Mouse (Mus musculus) limb, embryonic 12.5 days (tissue): Measurements from ENCODE around the gene Ncbp2. TPM values are rescaled to one million over a fixed set of nuclear protein-coding genes. Genes with fewer than 3 reads are reported as not detected.
A peak's percentile ranks its signal among the peaks of the same experiment; 100 is the strongest.

Source experiments
- ATAC-seq: fragments of 200-750 bp; cut with Nextera tagmentation; 2 replicates; pipeline ENCODE4 v1.8.0; 2017; ENCODE audit warnings: low read depth, moderate TSS enrichment; ENCODE audit not compliant: insufficient number of reproducible peaks, insufficient read depth, low FRiP score, low TSS enrichment
- H3K27ac ChIP-seq: fragments of 300-500 bp; sonication (generic); 2 replicates; pipeline ENCODE4 v1.5.1; 2016; ENCODE audit warnings: mild to moderate bottlenecking, moderate library complexity
- H3K27me3 ChIP-seq: fragments of 300-500 bp; sonication (generic); 2 replicates; pipeline ENCODE4 v1.6.1; 2016; ENCODE audit warnings: mild to moderate bottlenecking, moderate library complexity
- H3K36me3 ChIP-seq: fragments of 300-500 bp; sonication (generic); 2 replicates; pipeline ENCODE4 v1.6.1; 2016; ENCODE audit warnings: mild to moderate bottlenecking, moderate library complexity
- H3K4me1 ChIP-seq: fragments of 300-500 bp; sonication (generic); replicated peaks from 2 replicates; pipeline ENCODE4 v1.6.1; 2016
- H3K4me2 ChIP-seq: fragments of 300-500 bp; sonication (generic); 2 replicates; pipeline ENCODE4 v1.6.1; 2016; ENCODE audit warnings: mild to moderate bottlenecking, moderate library complexity
- H3K4me3 ChIP-seq: fragments of 300-500 bp; sonication (generic); replicated peaks from 2 replicates; pipeline ENCODE4 v1.5.1; 2016; ENCODE audit warnings: mild to moderate bottlenecking
- H3K9ac ChIP-seq: fragments of 300-500 bp; sonication (generic); replicated peaks from 2 replicates; pipeline ENCODE4 v1.6.1; 2016; ENCODE audit warnings: mild to moderate bottlenecking, moderate library complexity
- H3K9me3 ChIP-seq: fragments of 300-500 bp; sonication (generic); 2 replicates; pipeline ENCODE4 v1.6.1; 2016; ENCODE audit warnings: mild to moderate bottlenecking, moderate library complexity
- WGBS: fragments of 180-500 bp; shearing (Covaris S2); methylation state at CpG from one replicate; pipeline ENCODE4 v1.1.7; 2016; 5-methylcytosine and 5-hydroxymethylcytosine counted together
- polyA plus RNA-seq: library from polyadenylated mRNA; unstranded; fragments of >200 nt; fragmentation: Nextera tagmentation; extraction: Ambion mirVana; gene quantifications from 2 replicates; pipeline ENCODE4 v1.2.1, GENCODE M21; 2016

Ncbp2 gene
- 148 and 149 TPM in 2 replicates for polyA plus RNA-seq

DNA sequence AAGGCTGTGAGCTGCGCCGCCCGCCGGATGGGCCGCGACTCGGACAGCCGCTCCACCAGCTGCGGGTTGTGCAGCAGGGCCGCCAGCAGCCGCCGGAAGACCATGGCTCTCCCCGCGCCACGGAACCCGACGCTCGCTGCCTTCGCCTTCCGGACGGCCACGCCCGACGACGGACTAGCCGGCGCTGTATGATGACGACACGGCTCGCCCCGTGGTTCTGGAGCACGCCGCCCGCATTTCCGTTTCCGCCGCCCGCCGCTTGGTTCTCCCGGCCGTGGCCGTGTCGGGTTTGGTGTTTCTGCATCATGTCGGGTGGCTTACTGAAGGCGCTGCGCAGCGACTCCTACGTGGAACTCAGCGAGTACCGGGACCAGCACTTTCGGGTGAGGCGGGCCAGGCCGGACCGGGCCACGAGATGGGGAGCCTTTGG lies at the start of gene Ncbp2, which contains the start of gene 0610012G03Rik:
Ncbp2 (plus strand) TSS at position 169 of the 430 bp plus-strand sequence.
0610012G03Rik (minus strand) TSS at position 150 of the 430 bp plus-strand sequence.
- no peaks in the 10 kb centered on the region for H3K9me3 ChIP-seq
- H3K27ac ChIP-seq = peak within 1 kb of the TSS; percentile 91
- H3K27me3 ChIP-seq = no peaks in the 10 kb centered on the region
- H3K9ac ChIP-seq = peak within 1 kb of the TSS; percentile 90
- under 1% methylated on average over 55 of the region's 55 CpGs for WGBS
- H3K4me1 ChIP-seq = peaks cover 32% of the 10 kb centered on the region
- H3K4me3 ChIP-seq = peak within 1 kb of the TSS; percentile 93
- peaks cover 43% of the 10 kb centered on the region for H3K36me3 ChIP-seq
- peak within 1 kb of the TSS; percentile 89 for H3K4me2 ChIP-seq
- peak; percentile 92 for ATAC-seq

DNA sequence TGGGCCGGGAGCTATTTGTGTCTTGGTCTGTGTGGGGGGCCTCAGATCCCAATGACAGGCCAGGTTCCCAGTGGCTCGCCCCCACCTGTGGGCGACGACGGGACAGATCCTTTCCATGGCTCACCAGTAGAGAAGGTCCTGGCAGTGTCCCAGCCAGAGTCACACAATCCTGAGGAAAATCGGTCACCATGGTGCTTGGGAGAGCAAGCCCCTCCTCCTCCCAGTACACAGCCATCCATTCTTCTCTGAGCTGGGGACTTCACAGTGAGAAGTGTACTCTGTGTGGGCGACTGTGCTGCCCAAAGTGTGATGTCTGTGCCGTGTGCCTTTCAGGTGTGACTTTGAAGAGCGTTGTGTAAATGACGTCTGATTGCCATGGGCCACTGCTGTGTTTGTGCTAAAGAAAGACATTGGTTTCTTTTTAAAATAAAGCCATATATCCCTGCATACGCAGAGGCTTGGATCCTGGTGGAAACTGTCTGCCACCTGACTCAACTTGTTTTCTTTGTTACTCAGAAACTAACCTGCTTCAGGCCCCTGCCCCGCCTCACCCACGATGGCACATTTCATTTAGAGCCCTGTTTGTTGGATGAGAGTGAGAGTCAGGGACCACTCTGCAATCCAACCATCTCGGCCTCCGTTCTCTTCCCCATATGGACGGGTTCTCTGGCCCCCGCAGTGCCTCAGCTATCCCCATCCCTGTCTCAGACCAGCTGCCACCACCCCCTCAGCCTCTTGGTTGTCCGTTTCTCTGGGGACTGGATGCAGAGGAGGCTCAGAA lies 49.6 kb upstream of the Ncbp2 start:
- ATAC-seq = no peak
- 83% methylated on average over 18 of the region's 18 CpGs for WGBS
- Histone ChIP-seq H3K9ac (no peak overlapping the region), H3K27me3 (no peaks in the 10 kb centered on the region), H3K27ac (0 out of 2 replicates have a peak overlapping the region, but pooled peaks have one; percentile 17), H3K4me2 (no peak overlapping the region), H3K9me3 (0 out of 2 replicates have a peak, but pooled peaks cover 9% of the 10 kb centered on the region), H3K36me3 (no peaks in the 10 kb centered on the region), H3K4me3 (no peak overlapping the region), H3K4me1 (peaks cover 14% of the 10 kb centered on the region)

DNA sequence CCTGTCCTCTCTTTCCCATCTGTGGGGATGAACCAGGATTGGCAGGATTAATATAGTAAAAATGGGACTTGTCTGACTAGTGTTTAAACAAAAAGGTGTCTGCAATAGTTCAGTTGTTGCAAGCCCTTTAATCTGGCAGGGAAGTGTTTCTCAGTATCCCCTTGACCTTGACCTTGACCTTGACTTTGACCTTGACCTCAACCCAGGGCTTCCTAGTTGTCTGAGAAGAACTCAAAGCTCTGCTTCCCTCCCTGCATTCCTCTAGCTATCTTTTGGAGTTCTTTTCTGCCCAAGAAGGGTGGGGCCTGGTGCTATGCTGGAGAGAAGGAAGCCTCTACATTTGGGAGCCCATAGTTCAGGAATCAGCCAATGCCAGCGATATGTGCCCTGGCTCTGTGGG lies 46.4 kb upstream of the Ncbp2 start:
- WGBS = 72% methylated on average over 1 of the region's 1 CpGs
- Histone ChIP-seq H3K9ac (no peak overlapping the region), H3K9me3 (0 out of 2 replicates have a peak, but pooled peaks cover 9% of the 10 kb centered on the region), H3K27ac (no peak overlapping the region), H3K36me3 (no peaks in the 10 kb centered on the region), H3K4me2 (no peak overlapping the region), H3K4me3 (no peak overlapping the region), H3K4me1 (peaks cover 24% of the 10 kb centered on the region), H3K27me3 (0 out of 2 replicates have a peak, but pooled peaks cover 5% of the 10 kb centered on the region)
- ATAC-seq = no peak

DNA sequence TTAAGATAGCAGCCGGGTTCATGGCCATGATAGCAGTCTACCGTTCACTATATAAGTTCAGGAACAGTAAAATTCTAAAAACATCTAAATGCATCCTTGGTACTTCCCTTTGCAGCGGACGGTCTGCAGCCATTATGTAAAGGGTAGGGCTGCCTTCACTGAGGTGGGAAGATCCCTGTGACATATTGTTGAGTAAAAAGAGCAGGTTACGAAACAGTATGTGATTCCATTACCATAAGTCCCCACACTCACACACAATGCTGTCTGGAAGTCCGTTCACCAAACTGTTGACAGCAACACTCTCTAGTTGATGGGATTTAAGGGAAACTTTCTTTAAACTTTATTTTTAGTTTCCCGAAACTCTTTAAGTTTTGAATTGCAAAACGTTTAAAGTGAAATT lies 45.1 kb upstream of the Ncbp2 start:
- H3K9ac ChIP-seq = no peak overlapping the region
- H3K27me3 ChIP-seq = 0 out of 2 replicates have a peak, but pooled peaks cover 5% of the 10 kb centered on the region
- 0 out of 2 replicates have a peak, but pooled peaks cover 9% of the 10 kb centered on the region for H3K9me3 ChIP-seq
- H3K4me3 ChIP-seq = no peak overlapping the region
- H3K27ac ChIP-seq = no peak overlapping the region
- 86% methylated on average over 8 of the region's 8 CpGs for WGBS
- H3K36me3 ChIP-seq = no peaks in the 10 kb centered on the region
- peaks cover 14% of the 10 kb centered on the region for H3K4me1 ChIP-seq
- no peak for ATAC-seq
- H3K4me2 ChIP-seq = no peak overlapping the region

DNA sequence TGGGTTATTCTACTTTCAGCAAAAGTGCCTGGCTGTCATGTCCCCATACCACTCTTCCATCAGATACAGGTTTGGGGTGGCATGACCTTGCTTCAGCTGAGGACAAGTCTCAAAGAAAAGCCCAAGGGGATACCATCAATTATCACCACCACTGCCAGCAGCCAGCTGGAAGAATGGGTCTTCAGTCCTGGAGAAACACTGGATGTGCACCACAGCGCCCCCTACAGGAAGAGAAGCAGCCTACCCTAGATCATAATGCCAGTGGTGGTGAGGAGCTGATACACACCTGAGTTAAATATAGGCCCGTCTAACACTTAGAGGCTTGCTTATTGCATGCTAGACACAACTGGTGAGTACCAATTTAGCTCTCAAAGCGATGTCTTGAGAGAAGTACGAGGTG lies 43.0 kb upstream of the Ncbp2 start:
- no peak for ATAC-seq
- 73% methylated on average over 4 of the region's 4 CpGs for WGBS
- Histone ChIP-seq H3K27ac (no peak overlapping the region), H3K27me3 (0 out of 2 replicates have a peak, but pooled peaks cover 5% of the 10 kb centered on the region), H3K9ac (no peak overlapping the region), H3K9me3 (0 out of 2 replicates have a peak, but pooled peaks cover under 1% of the 10 kb centered on the region), H3K4me2 (no peak overlapping the region), H3K4me1 (peaks cover 14% of the 10 kb centered on the region), H3K4me3 (no peak overlapping the region), H3K36me3 (no peaks in the 10 kb centered on the region)

DNA sequence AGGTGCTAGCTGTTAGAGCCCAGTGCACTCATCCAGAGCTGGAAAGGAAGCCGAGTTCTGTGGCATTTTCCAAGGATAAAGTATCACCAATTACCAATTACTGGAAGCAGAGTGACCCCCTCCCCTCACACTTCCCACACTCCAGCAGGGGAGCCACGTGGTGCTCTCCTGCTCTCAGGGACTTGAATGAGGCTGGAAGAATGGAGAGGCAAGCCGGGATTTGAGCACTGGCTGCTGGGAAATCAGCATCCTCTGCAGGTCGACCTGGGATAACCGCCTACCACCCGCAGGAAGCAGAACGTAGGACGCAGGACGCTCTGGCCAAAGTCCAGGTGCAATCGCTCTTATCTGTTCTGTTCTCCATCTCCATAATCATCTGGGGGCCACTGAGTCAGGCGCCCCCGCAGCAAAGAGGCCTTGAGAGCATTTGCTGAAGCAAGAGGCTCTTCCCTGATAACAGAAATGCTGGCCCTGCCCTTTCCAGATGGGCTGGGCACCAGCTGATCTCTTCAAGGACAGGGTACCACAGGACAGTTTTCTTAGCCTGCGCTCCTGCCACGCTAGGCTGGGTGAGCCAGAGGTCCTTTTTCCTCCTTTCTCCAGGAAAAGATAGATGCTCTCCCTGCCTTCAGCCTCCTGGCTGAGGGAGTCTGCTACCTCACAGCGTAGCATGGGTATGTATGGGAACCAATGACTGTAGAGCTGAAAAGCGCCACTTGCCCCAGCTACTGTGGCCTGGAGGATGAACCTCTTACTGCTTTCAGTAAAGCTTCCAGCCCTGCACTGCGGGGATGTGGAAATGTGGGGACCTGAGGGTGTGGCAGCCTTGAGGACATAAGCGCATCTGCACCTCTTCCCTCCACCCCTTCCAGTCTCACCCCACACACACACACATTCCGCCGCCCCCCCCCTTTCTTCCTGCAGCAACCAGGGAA lies 42.2 kb upstream of the Ncbp2 start:
- H3K4me2 ChIP-seq = peak overlapping the region; percentile 55
- peaks cover 14% of the 10 kb centered on the region for H3K4me1 ChIP-seq
- H3K9me3 ChIP-seq = no peaks in the 10 kb centered on the region
- no peak for ATAC-seq
- 0 out of 2 replicates have a peak, but pooled peaks cover 5% of the 10 kb centered on the region for H3K27me3 ChIP-seq
- WGBS = 35% methylated on average over 20 of the region's 20 CpGs
- H3K27ac ChIP-seq = peak overlapping the region; percentile 9; the same call in 1 of the 2 replicates
- H3K36me3 ChIP-seq = no peaks in the 10 kb centered on the region
- peak overlapping the region; percentile 5; the same call in 1 of the 2 replicates for H3K9ac ChIP-seq
- H3K4me3 ChIP-seq = peak overlapping the region; percentile 29

DNA sequence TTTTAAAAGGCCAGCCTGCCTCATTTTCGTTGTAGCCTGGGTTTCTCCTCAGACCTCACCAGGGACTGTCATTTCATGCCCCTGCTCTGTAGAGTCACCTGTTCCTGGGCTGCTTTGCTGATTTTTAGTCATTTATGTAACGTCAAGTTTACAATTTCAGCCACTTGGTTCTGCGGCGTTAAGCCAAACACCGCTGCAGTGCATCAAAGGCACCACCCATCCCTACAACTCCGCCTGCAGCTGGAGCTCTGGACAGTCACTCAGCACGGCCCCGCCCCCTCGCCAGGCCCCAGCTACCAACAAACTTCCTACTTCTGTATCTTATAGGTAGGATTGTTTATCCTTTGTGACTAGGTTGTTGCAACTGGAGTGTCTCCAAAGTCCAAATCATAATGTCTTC lies 41.4 kb upstream of the Ncbp2 start:
- peak overlapping the region; percentile 29 for H3K4me3 ChIP-seq
- H3K27me3 ChIP-seq = 0 out of 2 replicates have a peak, but pooled peaks cover 5% of the 10 kb centered on the region
- H3K9me3 ChIP-seq = no peaks in the 10 kb centered on the region
- H3K9ac ChIP-seq = peak overlapping the region; percentile 5; the same call in 1 of the 2 replicates
- H3K4me2 ChIP-seq = peak overlapping the region; percentile 55
- no peak for ATAC-seq
- 3% methylated on average over 9 of the region's 9 CpGs for WGBS
- no peaks in the 10 kb centered on the region for H3K36me3 ChIP-seq
- peak overlapping the region; percentile 9; the same call in 1 of the 2 replicates for H3K27ac ChIP-seq
- H3K4me1 ChIP-seq = peaks cover 14% of the 10 kb centered on the region

DNA sequence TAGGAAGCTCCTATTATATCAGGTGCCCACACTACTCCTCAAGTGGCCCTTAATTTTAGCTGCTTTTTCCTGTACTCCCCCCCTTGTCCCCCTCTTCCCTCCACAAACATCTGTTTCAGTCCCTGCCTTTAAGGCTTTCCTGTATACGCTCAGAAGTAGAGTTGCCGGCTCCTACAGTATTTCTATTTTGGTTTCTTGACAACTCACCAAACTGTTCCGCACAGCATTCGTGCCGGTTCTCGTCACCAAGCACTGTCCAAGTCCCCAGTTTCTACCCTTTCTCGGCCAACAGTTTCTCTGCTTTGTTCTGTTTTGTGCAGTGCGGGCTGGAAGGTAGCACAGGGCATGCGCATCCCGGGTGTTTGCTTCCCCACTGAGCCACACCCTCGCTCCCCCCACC lies 39.4 kb upstream of the Ncbp2 start:
- H3K27ac ChIP-seq = no peak overlapping the region
- 65% methylated on average over 11 of the region's 11 CpGs for WGBS
- H3K9ac ChIP-seq = no peak overlapping the region
- 0 out of 2 replicates have a peak, but pooled peaks cover 5% of the 10 kb centered on the region for H3K27me3 ChIP-seq
- H3K4me2 ChIP-seq = 0 out of 2 replicates have a peak overlapping the region, but pooled peaks have one; percentile 10
- no peaks in the 10 kb centered on the region for H3K36me3 ChIP-seq
- no peaks in the 10 kb centered on the region for H3K9me3 ChIP-seq
- H3K4me1 ChIP-seq = peaks cover 14% of the 10 kb centered on the region
- no peak overlapping the region for H3K4me3 ChIP-seq
- ATAC-seq = no peak

DNA sequence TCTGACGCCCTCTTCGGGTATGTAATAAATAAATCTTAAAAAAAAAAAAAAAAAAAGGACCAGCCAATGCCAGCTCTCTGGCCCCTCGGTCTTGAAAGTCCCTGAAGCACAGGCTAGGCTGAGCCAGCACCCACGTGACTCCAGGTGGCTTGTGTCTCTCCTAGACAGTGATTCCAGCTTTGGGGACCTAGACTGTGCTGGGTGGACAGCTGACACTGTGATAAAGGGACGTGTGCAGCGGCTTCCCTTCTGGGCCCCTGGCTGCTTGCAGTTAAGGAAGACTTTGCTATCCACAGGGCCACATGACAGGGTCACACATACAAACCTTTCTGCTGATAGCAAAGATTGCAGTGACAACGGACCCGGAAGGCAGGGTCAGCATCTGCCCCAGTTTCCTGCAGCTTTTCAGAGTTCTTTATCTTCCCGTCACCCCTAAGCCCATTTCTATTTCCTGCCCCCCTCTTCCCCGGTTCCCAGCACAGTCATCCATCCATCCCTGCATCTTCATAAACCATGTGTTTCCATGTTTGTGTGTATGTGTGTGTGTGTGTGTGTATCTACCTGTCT lies 37.9 kb upstream of the Ncbp2 start:
- 72% methylated on average over 10 of the region's 10 CpGs for WGBS
- Histone ChIP-seq H3K27ac (no peak overlapping the region), H3K9me3 (no peaks in the 10 kb centered on the region), H3K27me3 (0 out of 2 replicates have a peak, but pooled peaks cover 5% of the 10 kb centered on the region), H3K4me1 (peaks cover 14% of the 10 kb centered on the region), H3K4me2 (no peak overlapping the region), H3K36me3 (no peaks in the 10 kb centered on the region), H3K9ac (no peak overlapping the region), H3K4me3 (no peak overlapping the region)
- ATAC-seq = no peak

DNA sequence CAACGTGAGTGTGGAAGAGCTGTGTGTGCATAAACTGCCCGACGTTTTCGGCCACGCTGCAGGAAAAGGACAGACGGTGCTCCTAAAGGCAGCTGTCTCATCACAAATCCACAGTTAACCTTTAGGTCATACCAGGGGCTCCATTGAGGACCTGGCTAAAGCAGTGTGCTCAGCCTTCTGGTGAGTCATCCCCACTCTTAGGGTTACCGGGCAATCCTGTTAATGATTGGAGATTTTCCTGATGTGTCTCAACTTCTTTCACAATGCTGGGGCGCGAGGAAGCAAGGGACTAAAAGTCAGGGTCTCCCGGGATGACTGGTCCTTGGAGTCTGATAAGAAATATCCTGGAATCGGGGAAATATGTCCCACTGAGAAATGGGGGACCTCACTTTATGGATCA lies 30.5 kb upstream of the Ncbp2 start:
- H3K9ac ChIP-seq = no peak overlapping the region
- no peak overlapping the region for H3K27ac ChIP-seq
- no peaks in the 10 kb centered on the region for H3K36me3 ChIP-seq
- H3K4me1 ChIP-seq = peaks cover 3% of the 10 kb centered on the region; the same call in 1 of the 2 replicates
- H3K27me3 ChIP-seq = no peaks in the 10 kb centered on the region
- H3K4me3 ChIP-seq = no peak overlapping the region
- WGBS = 76% methylated on average over 11 of the region's 11 CpGs
- peak overlapping the region; percentile 40; the same call in 1 of the 2 replicates for H3K4me2 ChIP-seq
- no peaks in the 10 kb centered on the region for H3K9me3 ChIP-seq
- no peak for ATAC-seq
